In the genomic region with DNA sequence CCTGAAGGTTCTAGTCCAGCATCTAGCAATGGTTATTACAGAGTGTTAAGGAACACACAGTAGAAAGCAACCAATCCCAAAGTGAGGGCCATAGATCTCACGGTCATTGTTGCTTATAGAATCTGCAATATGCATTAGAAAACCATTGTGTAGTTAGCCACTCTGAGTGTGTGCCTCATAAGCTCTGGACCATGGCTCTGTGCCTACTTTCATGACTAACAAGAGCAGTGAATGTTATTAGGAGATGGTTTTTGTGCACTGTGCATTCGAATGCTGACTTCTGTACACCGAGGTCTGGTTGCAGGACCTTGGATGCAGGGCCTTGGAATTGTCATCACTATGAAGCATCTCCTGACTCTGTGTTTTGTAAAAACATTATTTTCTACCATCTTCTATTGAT, we compare ENCODE assay signal across 35 mouse cellular contexts.
"Had no signal": no experiment of that assay in that cellular context is flagged by ENCODE, and none has a peak within 500 bp of the region (broad histone marks: within the 10 kb centered on the region; RNA-seq: fewer than 3 reads in every experiment).

No protein-coding gene starts in this region.

- H3K4me1 ChIP-seq: heart, embryonic 12.5 days; heart, embryonic 13.5 days; heart, embryonic 15.5 days; hindbrain, embryonic 12.5 days; hindbrain, embryonic 13.5 days; hindbrain, embryonic 15.5 days; intestine, embryonic 15.5 days; kidney, embryonic 15.5 days had no signal

- H3K36me3 ChIP-seq: heart, embryonic 12.5 days; heart, embryonic 13.5 days; heart, embryonic 15.5 days; hindbrain, embryonic 10.5 days; hindbrain, embryonic 12.5 days; hindbrain, embryonic 13.5 days; hindbrain, embryonic 15.5 days; intestine, embryonic 15.5 days; kidney, embryonic 15.5 days had no signal

- H3K4me2 ChIP-seq: heart, embryonic 11.5 days; heart, embryonic 12.5 days; heart, embryonic 13.5 days; heart, embryonic 15.5 days; hindbrain, embryonic 12.5 days; hindbrain, embryonic 13.5 days; hindbrain, embryonic 14.5 days; hindbrain, embryonic 15.5 days; intestine, embryonic 15.5 days; kidney, embryonic 15.5 days had no signal

- H3K27ac ChIP-seq: heart, embryonic 13.5 days; heart, embryonic 15.5 days; hindbrain, embryonic 10.5 days; hindbrain, embryonic 12.5 days; hindbrain, embryonic 13.5 days; hindbrain, embryonic 14.5 days; hindbrain, embryonic 15.5 days; hindbrain, postnatal 0 days; intestine, embryonic 15.5 days; kidney, embryonic 15.5 days; kidney, postnatal 0 days; layer of hippocampus, adult 2 months; left cerebral cortex, adult 2 months had no signal

- ATAC-seq: hindbrain, embryonic 16.5 days; hindbrain, postnatal 0 days; inflammation-experienced regulatory T-cells, adult 6 months; intestine, embryonic 15.5 days; intestine, embryonic 16.5 days; intestine, postnatal 0 days had no signal

- H3K27me3 ChIP-seq: heart, embryonic 12.5 days; heart, embryonic 13.5 days; heart, embryonic 15.5 days; hindbrain, embryonic 13.5 days; hindbrain, embryonic 15.5 days; intestine, embryonic 15.5 days; kidney, embryonic 15.5 days had no signal

- H3K9me3 ChIP-seq: heart, embryonic 13.5 days; heart, embryonic 15.5 days; hindbrain, embryonic 10.5 days; hindbrain, embryonic 12.5 days; hindbrain, embryonic 13.5 days; hindbrain, embryonic 15.5 days; intestine, embryonic 15.5 days; kidney, embryonic 15.5 days had no signal

- H3K4me3 ChIP-seq: heart, embryonic 12.5 days; heart, embryonic 13.5 days; heart, embryonic 15.5 days; hindbrain, embryonic 10.5 days; hindbrain, embryonic 12.5 days; hindbrain, embryonic 13.5 days; hindbrain, embryonic 15.5 days; intestine, embryonic 15.5 days; kidney, embryonic 15.5 days; layer of hippocampus, adult 2 months; left cerebral cortex, adult 2 months had no signal

- DNase-seq: heart, postnatal 10 days; heart, postnatal 14 days; heart, postnatal 36 days; heart, postnatal 4 days; kidney, adult 11 months; kidney, adult 18-20 months; kidney, adult 2 months; kidney, adult 8-10 months; kidney, adult 9 months; kidney, postnatal 10 days; kidney, postnatal 14 days; kidney, postnatal 25 days; kidney, postnatal 36 days; kidney, postnatal 4 days; layer of hippocampus, adult 9-11 months; layer of hippocampus, postnatal 36 days had no signal

- H3K9ac ChIP-seq: heart, embryonic 12.5 days; heart, embryonic 13.5 days; heart, embryonic 15.5 days; hindbrain, embryonic 12.5 days; hindbrain, embryonic 13.5 days; hindbrain, embryonic 14.5 days; hindbrain, embryonic 15.5 days; intestine, embryonic 15.5 days; kidney, embryonic 15.5 days had no signal
